ENCODE assay signal across 8 mouse cellular contexts in genomic region chr8:121898401-121898931, GRCm38 (mm10). TPM values are rescaled to one million over a fixed set of nuclear protein-coding genes. Genes with fewer than 3 reads are reported as not detected.
DNase-seq lines count a peak whose midpoint lies in the region; ATAC-seq and TF ChIP-seq lines count a peak whose summit lies in the region.

No protein-coding gene starts in this region.

- H3K79me2 ChIP-seq in macrophage (ENCODE audit: inconsistent target), result peaks cover 39% of the 10 kb centered on the region

- H3K4me2 ChIP-seq in hindbrain, postnatal 0 days (ENCODE audit: low read depth, low read length), result peak overlapping the region; percentile 29; the same call in 1 of the 2 replicates

- DNase-seq in adipocyte (ENCODE audit: low spot score), result peak; percentile 96
- DNase-seq in gastrocnemius, adult 8-10 months (ENCODE audit: low spot score in 2 of 2), result peak; percentile 67 to 72
- DNase-seq in hindbrain, postnatal 0 days (ENCODE audit: low spot score), result peak; percentile 74
- peak; percentile 68 to 73 for DNase-seq in left cerebral cortex, adult 2 months (ENCODE audit: extremely low spot score in 1 of 2, low spot score in 2 of 2)
- DNase-seq in right cerebral cortex, postnatal 25 days, result peak; percentile 77
- DNase-seq in natural killer cell, adult 2 months (ENCODE audit: low spot score in 2 of 2), result no peak

- intact Hi-C loops in left cerebral cortex, adult 2 months (cut with DNase I), result no loop called here

- TF ChIP-seq CTCF in cortical plate, adult 2 months (IDR thresholded peaks at IDR 0.05; ENCODE audit: extremely low read depth, insufficient read depth, low read length), result no peak
- TF ChIP-seq CTCF in hindbrain, postnatal 0 days (IDR thresholded peaks at IDR 0.05; ENCODE audit: low read depth), result peak; percentile 30
- no peak; the same call in 1 of the 2 replicates for TF ChIP-seq CTCF in left cerebral cortex, adult 2 months (IDR thresholded peaks at IDR 0.05)

- peak; percentile 86 for ATAC-seq in hindbrain, postnatal 0 days

- H3K9me3 ChIP-seq in hindbrain, postnatal 0 days (ENCODE audit: low read length), result no peaks in the 10 kb centered on the region

- H3K4me1 ChIP-seq in cortical plate, adult 2 months (ENCODE audit: control insufficient read depth, insufficient read depth, low read length), result peaks cover 14% of the 10 kb centered on the region
- H3K4me1 ChIP-seq in hindbrain, postnatal 0 days (ENCODE audit: insufficient read depth, low read length), result peaks cover 30% of the 10 kb centered on the region; the same call in 1 of the 2 replicates

- H3K27me3 ChIP-seq in hindbrain, postnatal 0 days (ENCODE audit: insufficient read depth, low read length), result no peaks in the 10 kb centered on the region

- no peak overlapping the region for H3K4me3 ChIP-seq in cortical plate, adult 2 months (ENCODE audit: insufficient read depth, low read length)
- H3K4me3 ChIP-seq in hindbrain, postnatal 0 days (ENCODE audit: low read length), result 0 out of 2 replicates have a peak overlapping the region, but pooled peaks have one; percentile 3
- H3K4me3 ChIP-seq in left cerebral cortex, adult 2 months, result peak overlapping the region; percentile 30
- H3K4me3 ChIP-seq in macrophage (ENCODE audit: inconsistent target), result no peak overlapping the region; the same call in 1 of the 2 replicates

- 4% methylated on average over 4 of the region's 4 CpGs for WGBS in hindbrain, postnatal 0 days
- WGBS in macrophage (ENCODE audit: missing documents), result 4% methylated on average over 3 of the region's 4 CpGs

- H3K36me3 ChIP-seq in hindbrain, postnatal 0 days (ENCODE audit: insufficient read depth, low read length), result 0 out of 2 replicates have a peak, but pooled peaks cover 17% of the 10 kb centered on the region
- H3K36me3 ChIP-seq in macrophage (ENCODE audit: inconsistent target), result no peaks in the 10 kb centered on the region

- H3K27ac ChIP-seq in cortical plate, adult 2 months (ENCODE audit: insufficient read depth, low read length), result peak overlapping the region; percentile 69
- peak overlapping the region; percentile 68 for H3K27ac ChIP-seq in hindbrain, postnatal 0 days
- H3K27ac ChIP-seq in left cerebral cortex, adult 2 months, result peak overlapping the region; percentile 74
- H3K27ac ChIP-seq in macrophage, result peak overlapping the region; percentile 75

- TF ChIP-seq POLR2A in cortical plate, adult 2 months (IDR thresholded peaks at IDR 0.05; ENCODE audit: extremely low read depth, insufficient read depth, low read length), result 0 out of 2 replicates have a peak, but pooled peaks have one; percentile 8

- peak overlapping the region; percentile 9; the same call in 1 of the 2 replicates for H3K9ac ChIP-seq in hindbrain, postnatal 0 days (replicated peaks; ENCODE audit: low read length)

RNA-seq across cellular contexts. Expression of gene Slc7a5, which starts 9.0 kb away (rescaled TPM):
- polyA plus RNA-seq in cortical plate, adult 2 months (2012; rRNA removed), result 74.1 and 75.6 TPM in 2 replicates
- total RNA-seq in gastrocnemius, adult 8-10 months (2022), result 1 to 10 TPM in 3 of 4 experiments, under 1 TPM in 1; 0.77 to 1.4 (median 1.2) TPM
- 148 and 163 TPM in 2 replicates for total RNA-seq in hindbrain, postnatal 0 days (2014; rRNA removed)
- polyA plus RNA-seq in hindbrain, postnatal 0 days (2015; fragmentation: Nextera tagmentation; extraction: Ambion mirVana), result 60.1 and 72.1 TPM in 2 replicates
- total RNA-seq in left cerebral cortex, adult 2 months (2021), result 10 to 100 TPM; 61.5 to 63.2 TPM
- total RNA-seq in macrophage (2018; cell fraction: chromatin; rRNA removed), result 10 to 100 TPM in 1 of 26 experiments, 1 to 10 TPM in 16, under 1 TPM in 9; 0.33 to 13.6 (median 1.9) TPM
- total RNA-seq in macrophage (2018; cell fraction: cytosol; rRNA removed), result 10 to 100 TPM in 7 of 26 experiments, 1 to 10 TPM in 19; 1.6 to 16.3 (median 5.1) TPM
- total RNA-seq in macrophage (2018; cell fraction: nucleus; rRNA removed), result 10 to 100 TPM in 10 of 26 experiments, 1 to 10 TPM in 16; 1.1 to 18.7 (median 9.2) TPM
- polyA plus RNA-seq in macrophage (2018), result 0.98 to 9.9 TPM (median 1.2 TPM) in 3 replicates

RNA-seq across cellular contexts. Expression of gene Car5a, which starts 46.2 kb away (rescaled TPM):
- polyA plus RNA-seq in cortical plate, adult 2 months (2012; rRNA removed), result 0.29 and 0.42 TPM in 2 replicates
- total RNA-seq in gastrocnemius, adult 8-10 months (2022), result not detected
- total RNA-seq in hindbrain, postnatal 0 days (2014; rRNA removed), result 0.42 TPM in 1 of 2 replicates, not detected in the other
- 0.23 and 0.50 TPM in 2 replicates for polyA plus RNA-seq in hindbrain, postnatal 0 days (2015; fragmentation: Nextera tagmentation; extraction: Ambion mirVana)
- total RNA-seq in left cerebral cortex, adult 2 months (2021), result not detected
- total RNA-seq in macrophage (2018; cell fraction: chromatin; rRNA removed), result not detected
- not detected for total RNA-seq in macrophage (2018; cell fraction: cytosol; rRNA removed)
- not detected for total RNA-seq in macrophage (2018; cell fraction: nucleus; rRNA removed)
- polyA plus RNA-seq in macrophage (2018), result not detected in 3 replicates

RNA-seq across cellular contexts. Expression of gene Banp, which starts 51.1 kb away (rescaled TPM):
- 68.4 and 76.1 TPM in 2 replicates for polyA plus RNA-seq in cortical plate, adult 2 months (2012; rRNA removed)
- total RNA-seq in gastrocnemius, adult 8-10 months (2022), result 10 to 100 TPM in 1 of 4 experiments, 1 to 10 TPM in 3; 5.4 to 16.0 (median 6.3) TPM
- total RNA-seq in hindbrain, postnatal 0 days (2014; rRNA removed), result 59.7 and 62.5 TPM in 2 replicates
- polyA plus RNA-seq in hindbrain, postnatal 0 days (2015; fragmentation: Nextera tagmentation; extraction: Ambion mirVana), result 22.5 and 22.8 TPM in 2 replicates
- 10 to 100 TPM; 31.4 to 62.5 TPM for total RNA-seq in left cerebral cortex, adult 2 months (2021)
- total RNA-seq in macrophage (2018; cell fraction: chromatin; rRNA removed), result 100 to 1,000 TPM in 2 of 26 experiments, 10 to 100 TPM in 24; 33.6 to 125 (median 58.2) TPM
- total RNA-seq in macrophage (2018; cell fraction: cytosol; rRNA removed), result 10 to 100 TPM in 6 of 26 experiments, 1 to 10 TPM in 20; 3.1 to 11.4 (median 8.8) TPM
- total RNA-seq in macrophage (2018; cell fraction: nucleus; rRNA removed), result 10 to 100 TPM; 12.9 to 53.8 (median 26.5) TPM
- polyA plus RNA-seq in macrophage (2018), result 10.1 to 11.0 TPM (median 10.5 TPM) in 3 replicates

Comparison
In these comparisons a context has a peak if more than half of its experiments do, and no peak if none do; other contexts are left out.
1. DNase-seq: peak in adipocyte (single experiment), gastrocnemius, adult 8-10 months (2 of 2), hindbrain, postnatal 0 days (single experiment), left cerebral cortex, adult 2 months (2 of 2) and right cerebral cortex, postnatal 25 days (single experiment); none in natural killer cell, adult 2 months (0 of 2).
2. H3K4me3 ChIP-seq: peak in hindbrain, postnatal 0 days (single experiment) and left cerebral cortex, adult 2 months (single experiment); none in cortical plate, adult 2 months (single experiment) and macrophage (single experiment).
3. RNA of gene Slc7a5, which starts 9.0 kb away (total RNA-seq): 148 to 163 TPM in hindbrain, postnatal 0 days and 61.5 to 63.2 TPM in left cerebral cortex, adult 2 months; 0.77 to 1.4 TPM in gastrocnemius, adult 8-10 months; every median in the first group is over 10 times any median in the second.
4. Peak in every context shown above with its lines, with median percentiles within 50 percentile points of each other: H3K27ac ChIP-seq.